Mouse (Mus musculus): ENCODE measurements around the gene Cfap206.

GRCm38 (mm10) chr4:34720127-34720895, 9.7 kb downstream of the Cfap206 start:
- TF ChIP-seq CTCF (IDR thresholded peaks at IDR 0.05; ENCODE audit: extremely low read depth, insufficient read length, insufficient replicate concordance, low read depth, low read length) (no peak), POLR2A (IDR thresholded peaks at IDR 0.05; ENCODE audit: low read depth, low read length) (no peak)
